Mouse (Mus musculus) forebrain, embryonic 16.5 days (tissue): Measurements from ENCODE around the gene Spag7. TPM values are rescaled to one million over a fixed set of nuclear protein-coding genes. Genes with fewer than 3 reads are reported as not detected.
A peak's percentile ranks its signal among the peaks of the same experiment; 100 is the strongest.

Experiments used
- ATAC-seq: fragments of 200-750 bp; cut with Nextera tagmentation; 2 replicates; pipeline ENCODE4 v1.8.0; 2017; ENCODE audit warnings: mild to moderate bottlenecking, moderate library complexity
- H3K27ac ChIP-seq: fragments of 300-500 bp; sonication (generic); 2 replicates; pipeline ENCODE4 v1.5.1; 2014; ENCODE audit warnings: low read length, control low read depth
- H3K27me3 ChIP-seq: fragments of 300-500 bp; sonication (generic); replicated peaks from 2 replicates; pipeline ENCODE4 v1.6.1; 2014; ENCODE audit warnings: low read length; ENCODE audit not compliant: control insufficient read depth, insufficient read depth
- H3K36me3 ChIP-seq: fragments of 300-500 bp; sonication (generic); 2 replicates; pipeline ENCODE4 v1.6.1; 2014; ENCODE audit not compliant: control insufficient read depth, insufficient read depth
- H3K4me1 ChIP-seq: fragments of 300-500 bp; sonication (generic); replicated peaks from 2 replicates; pipeline ENCODE4 v1.6.1; 2014; ENCODE audit warnings: low read length; ENCODE audit not compliant: control insufficient read depth, insufficient read depth
- H3K4me2 ChIP-seq: fragments of 300-500 bp; sonication (generic); 2 replicates; pipeline ENCODE4 v1.6.1; 2014; ENCODE audit warnings: mild to moderate bottlenecking, low read length, control low read depth
- H3K4me3 ChIP-seq: fragments of 300-500 bp; sonication (generic); replicated peaks from 2 replicates; pipeline ENCODE4 v1.5.1; 2014; ENCODE audit warnings: mild to moderate bottlenecking, low read length, control low read depth
- H3K9ac ChIP-seq: fragments of 300-500 bp; sonication (generic); replicated peaks from 2 replicates; pipeline ENCODE4 v1.6.1; 2014; ENCODE audit warnings: low read depth, low read length, control low read depth
- H3K9me3 ChIP-seq: fragments of 300-500 bp; sonication (generic); 2 replicates; pipeline ENCODE4 v1.6.1; 2016; ENCODE audit warnings: low read length; ENCODE audit not compliant: control insufficient read depth
- WGBS: fragments of 180-500 bp; shearing (Covaris S2); extraction: QIAGEN DNeasy Blood & Tissue Kit; methylation state at CpG from one replicate; pipeline ENCODE4 v1.1.7; 2014; 5-methylcytosine and 5-hydroxymethylcytosine counted together
- polyA plus RNA-seq: library from polyadenylated mRNA; unstranded; fragments of >200 nt; fragmentation: Nextera tagmentation; extraction: Ambion mirVana; gene quantifications from 2 replicates; pipeline ENCODE4 v1.2.1, GENCODE M21; 2015

The Spag7 gene
- polyA plus RNA-seq, 1 experiment from 2014 or later, result 146 TPM

GRCm38 (mm10) chr11:70700613-70701012 lies 31.4 kb upstream of the Spag7 start:
- no peaks in the 10 kb centered on the region for H3K27me3 ChIP-seq
- H3K36me3 ChIP-seq, result peaks cover 12% of the 10 kb centered on the region
- H3K9me3 ChIP-seq, result no peaks in the 10 kb centered on the region
- peak overlapping the region; percentile 85 for H3K27ac ChIP-seq
- ATAC-seq, result peak; percentile 39
- H3K4me1 ChIP-seq, result peaks cover 22% of the 10 kb centered on the region
- H3K4me2 ChIP-seq, result peak overlapping the region; percentile 68
- H3K4me3 ChIP-seq, result peak overlapping the region; percentile 91
- WGBS, result under 1% methylated on average over 34 of the region's 34 CpGs
- peak overlapping the region; percentile 85 for H3K9ac ChIP-seq

GRCm38 (mm10) chr11:70699722-70700556 lies 30.7 kb upstream of the Spag7 start, which contains the start of the genes Inca1 and Kif1c:
Inca1 (minus strand) TSS chr11:70700155.
Kif1c (plus strand) TSS chr11:70700548.
- H3K4me2 ChIP-seq, result peak within 1 kb of the TSS; percentile 68
- peak within 1 kb of the TSS; percentile 85 for H3K9ac ChIP-seq
- H3K4me3 ChIP-seq, result peak within 1 kb of the TSS; percentile 91
- peak; percentile 96 for ATAC-seq
- H3K27me3 ChIP-seq, result no peaks in the 10 kb centered on the region
- H3K4me1 ChIP-seq, result peaks cover 22% of the 10 kb centered on the region
- WGBS, result 2% methylated on average over 59 of the region's 69 CpGs
- H3K9me3 ChIP-seq, result no peaks in the 10 kb centered on the region
- H3K36me3 ChIP-seq, result peaks cover 6% of the 10 kb centered on the region
- H3K27ac ChIP-seq, result peak within 1 kb of the TSS; percentile 85

- H3K4me1 ChIP-seq, result peaks cover 22% of the 10 kb centered on the region
- no peak overlapping the region for H3K27ac ChIP-seq
- no peak overlapping the region for H3K4me2 ChIP-seq
- 75% methylated on average over 2 of the region's 2 CpGs for WGBS
- H3K9ac ChIP-seq, result no peak overlapping the region
- H3K9me3 ChIP-seq, result no peaks in the 10 kb centered on the region
- H3K4me3 ChIP-seq, result no peak overlapping the region
- no peak for ATAC-seq
- H3K27me3 ChIP-seq, result no peaks in the 10 kb centered on the region
- no peaks in the 10 kb centered on the region; the same call in 1 of the 2 replicates for H3K36me3 ChIP-seq
These were observed 29.8 kb upstream of the Spag7 start for GRCm38 (mm10) chr11:70699051-70699450.

- Histone ChIP-seq H3K4me3 (no peak overlapping the region), H3K27ac (no peak overlapping the region), H3K9me3 (no peaks in the 10 kb centered on the region), H3K9ac (no peak overlapping the region), H3K4me1 (peaks cover 17% of the 10 kb centered on the region), H3K4me2 (no peak overlapping the region), H3K36me3 (no peaks in the 10 kb centered on the region), H3K27me3 (no peaks in the 10 kb centered on the region)
- ATAC-seq, result no peak
- 79% methylated on average over 3 of the region's 3 CpGs for WGBS
These were observed 28.2 kb upstream of the Spag7 start for GRCm38 (mm10) chr11:70697376-70697775.

- H3K4me2 ChIP-seq, result no peak overlapping the region
- no peak overlapping the region for H3K27ac ChIP-seq
- H3K4me1 ChIP-seq, result peaks cover 4% of the 10 kb centered on the region
- no peak for ATAC-seq
- no peaks in the 10 kb centered on the region for H3K27me3 ChIP-seq
- H3K9ac ChIP-seq, result no peak overlapping the region
- no peaks in the 10 kb centered on the region for H3K9me3 ChIP-seq
- H3K4me3 ChIP-seq, result no peak overlapping the region
- no peaks in the 10 kb centered on the region for H3K36me3 ChIP-seq
- 76% methylated on average over 3 of the region's 3 CpGs for WGBS
These were observed 24.3 kb upstream of the Spag7 start for GRCm38 (mm10) chr11:70693504-70693903.

GRCm38 (mm10) chr11:70689578-70689977 lies 20.4 kb upstream of the Spag7 start:
- Histone ChIP-seq H3K9ac (no peak overlapping the region), H3K36me3 (no peaks in the 10 kb centered on the region; the same call in 1 of the 2 replicates), H3K27ac (no peak overlapping the region), H3K4me3 (no peak overlapping the region), H3K27me3 (no peaks in the 10 kb centered on the region), H3K4me1 (peaks cover 17% of the 10 kb centered on the region), H3K9me3 (no peaks in the 10 kb centered on the region), H3K4me2 (no peak overlapping the region)
- ATAC-seq, result no peak
- 35% methylated on average over 4 of the region's 4 CpGs for WGBS

GRCm38 (mm10) chr11:70688372-70688771 lies 19.2 kb upstream of the Spag7 start:
- Histone ChIP-seq H3K27me3 (no peaks in the 10 kb centered on the region), H3K9ac (peak overlapping the region; percentile 91), H3K4me1 (peaks cover 17% of the 10 kb centered on the region), H3K4me2 (peak overlapping the region; percentile 67), H3K36me3 (peaks cover 5% of the 10 kb centered on the region), H3K9me3 (no peaks in the 10 kb centered on the region), H3K27ac (0 out of 2 replicates have a peak overlapping the region, but pooled peaks have one; percentile 30), H3K4me3 (peak overlapping the region; percentile 80)
- ATAC-seq, result no peak
- 11% methylated on average over 8 of the region's 8 CpGs for whole genome bisulfite sequencing

- Histone ChIP-seq H3K9ac (peak within 1 kb of the TSS; percentile 91), H3K4me2 (peak within 1 kb of the TSS; percentile 67), H3K27me3 (no peaks in the 10 kb centered on the region), H3K9me3 (no peaks in the 10 kb centered on the region), H3K27ac (peak within 1 kb of the TSS; percentile 80), H3K36me3 (peaks cover 6% of the 10 kb centered on the region), H3K4me1 (peaks cover 17% of the 10 kb centered on the region), H3K4me3 (peak within 1 kb of the TSS; percentile 80)
- 0% methylated on average over 37 of the region's 55 CpGs for WGBS
- ATAC-seq, result peak; percentile 81
These were observed 18.5 kb upstream of the Spag7 start, which contains the start of gene Camta2 for GRCm38 (mm10) chr11:70687601-70688199. Camta2 (minus strand) TSS chr11:70688105.

- 5% methylated on average over 16 of the region's 16 CpGs for WGBS
These were observed 17.8 kb upstream of the Spag7 start for GRCm38 (mm10) chr11:70686901-70687566.

More at GRCm38 (mm10) chr11:70686901-70687566, 17.8 kb upstream of the Spag7 start:
- H3K4me3 ChIP-seq, result peak overlapping the region; percentile 80
- peak overlapping the region; percentile 80 for H3K27ac ChIP-seq
- peak overlapping the region; percentile 91 for H3K9ac ChIP-seq
- H3K36me3 ChIP-seq, result peaks cover 6% of the 10 kb centered on the region
- no peaks in the 10 kb centered on the region for H3K9me3 ChIP-seq
- no peaks in the 10 kb centered on the region for H3K27me3 ChIP-seq
- H3K4me1 ChIP-seq, result peaks cover 23% of the 10 kb centered on the region
- H3K4me2 ChIP-seq, result peak overlapping the region; percentile 67
- ATAC-seq, result peak; percentile 77
